Mouse (Mus musculus) thymus, postnatal 25 days (tissue): ENCODE data around the gene Lypd8.

Source experiments
- DNase-seq: peaks from one replicate; pipeline ENCODE4 v3.0.0; 2022

Gene Lypd8

GRCm38 (mm10) chr11:58399985-58400645 lies 21.3 kb downstream of the Lypd8 start:
- no peak for DNase-seq

- DNase-seq: no peak
Measured at GRCm38 (mm10) chr11:58400655-58401054, 21.8 kb downstream of the Lypd8 start.

GRCm38 (mm10) chr11:58408066-58408465 lies 29.2 kb downstream of the Lypd8 start:
- DNase-seq: no peak

GRCm38 (mm10) chr11:58418336-58418735 lies 39.5 kb downstream of the Lypd8 start:
- no peak for DNase-seq

GRCm38 (mm10) chr11:58420815-58421214 lies 42.0 kb downstream of the Lypd8 start, which contains the start of gene 1810065E05Rik:
Gene 1810065E05Rik, plus strand, starts transcription at chr11:58421111.
- no peak for DNase-seq

GRCm38 (mm10) chr11:58432259-58432658 lies 53.4 kb downstream of the Lypd8 start, which contains the start of gene Gm12253:
Gene Gm12253, plus strand, starts transcription at chr11:58432559.
- no peak for DNase-seq

DNA sequence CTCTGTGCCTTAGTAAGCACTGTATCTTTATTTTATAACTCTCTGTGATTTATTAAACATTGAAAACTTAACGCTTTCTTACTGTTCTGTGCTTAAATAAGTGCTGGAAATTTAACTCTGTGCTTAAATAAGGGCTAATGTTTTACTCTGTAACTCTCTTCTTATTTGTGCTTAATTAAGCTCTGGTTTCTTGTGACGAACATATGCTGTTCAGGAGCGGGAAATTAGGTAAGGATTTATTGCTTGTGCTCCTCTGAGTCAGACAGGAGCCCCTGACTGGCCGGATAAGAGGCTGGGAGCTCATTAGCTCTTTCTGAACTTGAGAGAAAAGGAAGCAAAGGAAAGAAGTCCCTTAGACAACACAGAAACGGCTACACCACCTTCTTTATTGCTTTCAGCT lies 59.0 kb downstream of the Lypd8 start:
- no peak for DNase-seq
